Mouse (Mus musculus): ENCODE results near the gene Wdr91.

DNA sequence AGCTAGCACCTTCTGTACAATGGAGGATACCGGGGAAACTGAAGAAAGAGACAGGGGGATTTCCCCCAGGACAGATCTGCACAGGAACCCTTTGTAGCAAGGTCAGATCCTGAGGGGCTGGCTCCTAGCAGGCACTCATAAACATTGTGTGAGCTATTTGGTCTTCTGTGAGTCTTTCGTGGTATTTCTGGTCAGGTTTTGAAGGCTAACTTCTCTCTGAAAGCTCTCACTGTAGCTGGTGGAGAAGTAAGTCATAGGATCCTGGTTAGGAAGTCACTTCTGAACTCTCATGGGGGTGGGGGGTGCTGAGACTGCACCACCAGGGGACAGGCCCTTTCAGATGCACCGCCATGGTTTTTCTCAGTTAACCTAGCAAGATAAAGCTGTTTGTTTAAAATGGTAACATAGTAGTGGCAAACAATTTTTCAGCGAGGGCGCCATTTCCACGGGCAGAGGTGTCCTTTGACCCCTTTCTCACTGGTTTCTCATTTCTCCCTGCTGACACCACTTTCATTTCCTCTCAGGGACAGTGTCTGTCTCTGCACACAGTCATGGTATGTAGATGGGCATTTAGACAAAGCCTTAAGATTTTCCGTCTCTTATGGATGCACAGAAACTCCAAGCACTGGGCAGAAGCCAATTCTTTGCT, 27.7 kb upstream of the Wdr91 start:
- TF ChIP-seq POLR2A (IDR thresholded peaks at IDR 0.05; ENCODE audit: low read depth, low read length) (no peak), CTCF (conservative IDR thresholded peaks at IDR 0.05; ENCODE audit: insufficient read depth, insufficient read length, low read depth, low read length) (no peak)

Data from kidney, adult 2 months (tissue).